Mouse (Mus musculus): Measurements from ENCODE around the gene Pcnt.

Gene Pcnt

DNA sequence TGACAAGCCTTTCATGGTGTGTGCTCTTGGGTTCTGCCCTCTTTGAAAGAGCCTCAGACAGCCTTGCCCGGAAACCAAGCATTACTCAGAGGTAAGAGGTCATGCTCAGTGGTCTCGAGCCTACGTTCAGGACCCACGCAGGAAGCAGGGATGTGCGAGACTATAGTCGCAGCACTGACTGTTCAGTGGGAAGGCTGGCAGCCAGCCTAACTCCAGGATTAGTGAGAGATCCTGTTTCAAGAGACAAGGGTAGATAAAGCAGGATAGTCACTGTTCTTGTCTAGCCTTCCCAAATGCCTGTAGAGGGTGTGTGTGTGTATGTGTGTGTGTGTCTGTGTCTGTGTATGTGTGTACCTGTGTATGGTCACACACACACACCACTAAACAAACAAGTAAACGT lies 126.4 kb downstream of the Pcnt start:
- no peak for DNase-seq (ENCODE audit: low read depth, low spot score)

DNA sequence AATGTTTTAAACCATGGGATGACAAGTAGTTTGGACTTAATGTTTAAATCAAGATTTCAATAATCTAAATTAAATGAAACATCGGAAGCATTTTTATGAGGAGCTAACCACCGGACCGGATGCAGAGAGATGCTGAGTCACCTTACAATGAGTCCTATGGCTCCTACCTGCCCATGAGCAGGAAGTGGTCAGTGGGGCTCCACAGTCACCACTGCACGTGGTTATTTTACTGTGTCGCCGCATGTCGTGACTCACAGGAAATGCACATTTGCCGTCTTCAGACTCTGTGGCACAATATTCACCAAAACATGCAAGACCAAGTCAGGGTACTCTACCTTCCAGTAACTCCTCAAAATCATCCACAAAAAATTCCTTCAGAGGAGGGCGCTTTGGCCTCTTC lies 135.8 kb downstream of the Pcnt start:
- no peak for DNase-seq (ENCODE audit: low read depth, low spot score)
